Mouse (Mus musculus) midbrain, embryonic 15.5 days (tissue): Measurements from ENCODE around the gene Mtmr12. TPM values are rescaled to one million over a fixed set of nuclear protein-coding genes. Genes with fewer than 3 reads are reported as not detected.
A peak's percentile ranks its signal among the peaks of the same experiment; 100 is the strongest.

Experiments
- ATAC-seq: fragments of 200-750 bp; cut with Nextera tagmentation; replicated peaks from 2 replicates; pipeline ENCODE4 v1.8.0; 2017; ENCODE audit warnings: moderate TSS enrichment
- H3K27ac ChIP-seq: fragments of 300-500 bp; sonication (generic); 2 replicates; pipeline ENCODE4 v1.5.1; 2015; ENCODE audit warnings: mild to moderate bottlenecking, inconsistent platforms
- H3K27me3 ChIP-seq: fragments of 300-500 bp; sonication (generic); replicated peaks from 2 replicates; pipeline ENCODE4 v1.6.1; 2015; ENCODE audit warnings: inconsistent platforms
- H3K36me3 ChIP-seq: fragments of 300-500 bp; sonication (generic); replicated peaks from 2 replicates; pipeline ENCODE4 v1.6.1; 2015; ENCODE audit warnings: inconsistent platforms
- H3K4me1 ChIP-seq: fragments of 300-500 bp; sonication (generic); 2 replicates; pipeline ENCODE4 v1.6.1; 2015; ENCODE audit warnings: inconsistent platforms
- H3K4me2 ChIP-seq: fragments of 300-500 bp; sonication (generic); 2 replicates; pipeline ENCODE4 v1.6.1; 2015; ENCODE audit warnings: inconsistent platforms, mild to moderate bottlenecking, moderate library complexity
- H3K4me3 ChIP-seq: fragments of 300-500 bp; sonication (generic); 2 replicates; pipeline ENCODE4 v1.5.1; 2015; ENCODE audit warnings: mild to moderate bottlenecking, inconsistent platforms
- H3K9ac ChIP-seq: fragments of 300-500 bp; sonication (generic); 2 replicates; pipeline ENCODE4 v1.6.1; 2015; ENCODE audit warnings: mild to moderate bottlenecking, inconsistent platforms
- H3K9me3 ChIP-seq: fragments of 300-500 bp; sonication (generic); 2 replicates; pipeline ENCODE4 v1.6.1; 2016; ENCODE audit warnings: inconsistent platforms
- WGBS: fragments of 180-500 bp; shearing (Covaris S2); methylation state at CpG from one replicate; pipeline ENCODE4 v1.1.7; 2015; ENCODE audit warnings: mixed read lengths; 5-methylcytosine and 5-hydroxymethylcytosine counted together
- polyA plus RNA-seq: library from polyadenylated mRNA; unstranded; fragments of >200 nt; fragmentation: Nextera tagmentation; extraction: Ambion mirVana; gene quantifications from 2 replicates; pipeline ENCODE4 v1.2.1, GENCODE M21; 2015

Gene Mtmr12
- polyA plus RNA-seq, 1 experiment from 2014 or later: 9.6 TPM

DNA sequence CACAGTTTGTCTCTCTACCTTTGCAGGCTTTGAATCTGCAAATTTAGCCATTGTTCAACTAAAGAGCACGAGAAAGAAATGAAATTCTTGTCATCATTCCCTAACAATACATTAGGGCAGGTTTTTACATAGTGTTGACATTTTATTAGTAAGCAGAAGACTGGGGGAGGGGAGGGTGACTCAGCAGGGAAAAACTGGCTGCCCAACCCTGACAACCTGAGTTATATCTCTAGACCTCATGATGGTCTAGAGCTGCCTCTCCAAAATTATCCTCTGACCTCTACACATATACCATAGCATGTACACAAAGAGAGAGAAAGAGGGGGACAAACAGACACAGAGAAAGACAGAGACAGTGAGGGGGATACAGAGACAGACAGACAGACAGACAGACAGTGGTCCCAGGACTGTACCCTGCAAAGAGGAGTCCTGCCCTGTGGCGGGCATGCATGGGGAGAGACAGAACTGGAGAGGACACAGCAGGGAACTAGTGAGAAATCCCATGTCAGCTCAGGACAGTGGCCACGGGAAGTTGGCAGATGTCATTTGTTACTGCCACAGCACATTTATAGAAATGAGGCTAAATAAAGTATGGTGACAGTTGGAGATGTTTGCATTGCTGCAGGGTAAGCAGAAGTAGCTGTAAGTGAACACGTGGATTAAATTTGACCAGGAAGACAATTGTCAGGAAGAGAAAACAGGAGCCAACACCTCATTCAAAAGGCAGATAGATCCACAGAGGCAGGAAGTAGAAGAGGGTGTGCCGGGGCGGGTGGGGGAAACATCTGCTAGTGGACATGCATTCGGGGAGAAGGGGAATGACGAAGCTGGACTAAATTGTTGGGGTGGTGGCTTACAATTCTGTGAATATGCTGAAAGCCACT, 101.6 kb downstream of the Mtmr12 start:
- no peak for ATAC-seq
- Histone ChIP-seq H3K36me3 (no peaks in the 10 kb centered on the region), H3K9me3 (no peaks in the 10 kb centered on the region), H3K27me3 (no peaks in the 10 kb centered on the region), H3K4me1 (no peaks in the 10 kb centered on the region), H3K4me2 (no peak overlapping the region), H3K4me3 (no peak overlapping the region), H3K9ac (no peak overlapping the region), H3K27ac (no peak overlapping the region)
- 71% methylated on average over 8 of the region's 8 CpGs for WGBS

DNA sequence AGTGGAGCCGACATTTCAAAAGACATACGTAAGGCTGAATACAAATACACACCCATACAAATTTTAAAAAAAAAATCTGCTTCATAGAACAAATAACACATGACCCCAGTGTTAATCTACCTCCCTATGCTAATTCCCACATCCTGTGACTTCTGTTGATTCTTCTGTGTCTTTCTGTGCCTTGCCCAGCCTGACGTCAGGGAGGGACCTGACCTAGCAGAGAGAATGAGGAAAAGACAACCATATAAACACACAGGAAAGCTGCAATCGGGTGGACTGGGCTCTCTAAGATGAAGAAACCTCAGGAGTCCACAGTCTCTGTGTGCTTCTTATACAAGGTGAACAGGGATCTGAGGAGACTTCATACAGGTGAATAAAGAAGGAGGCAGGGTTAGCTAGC, 102.3 kb downstream of the Mtmr12 start:
- no peaks in the 10 kb centered on the region for H3K36me3 ChIP-seq
- 74% methylated on average over 4 of the region's 4 CpGs for WGBS

DNA sequence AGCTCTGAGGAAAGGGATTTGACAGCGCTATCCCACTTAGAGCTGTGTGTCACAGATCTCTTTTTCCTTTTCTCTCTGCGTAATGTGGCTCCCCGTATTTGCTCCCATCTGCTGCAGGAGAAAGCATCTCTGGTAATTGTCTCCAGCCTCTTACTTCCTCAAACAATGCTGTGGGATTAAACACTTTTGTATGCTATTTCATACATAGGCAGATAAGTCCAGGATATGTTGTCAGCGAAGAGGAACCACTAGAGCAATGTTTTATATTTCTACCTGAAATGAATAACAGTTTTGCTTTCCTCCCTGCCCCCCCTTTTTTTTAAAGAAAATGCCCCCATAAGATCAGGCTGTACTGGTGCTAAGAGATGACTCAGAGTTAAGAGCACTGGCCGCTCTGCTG, 103.7 kb downstream of the Mtmr12 start:
- no peaks in the 10 kb centered on the region for H3K27me3 ChIP-seq
- WGBS: 83% methylated on average over 5 of the region's 5 CpGs
- H3K9me3 ChIP-seq: no peaks in the 10 kb centered on the region
- H3K9ac ChIP-seq: no peak overlapping the region
- H3K4me1 ChIP-seq: no peaks in the 10 kb centered on the region
- H3K36me3 ChIP-seq: no peaks in the 10 kb centered on the region
- no peak overlapping the region for H3K4me3 ChIP-seq
- H3K4me2 ChIP-seq: no peak overlapping the region
- H3K27ac ChIP-seq: no peak overlapping the region
- no peak for ATAC-seq

More for the DNA sequence above, 102.3 kb downstream of the Mtmr12 start:
- no peak for ATAC-seq
- Histone ChIP-seq H3K27me3 (no peaks in the 10 kb centered on the region), H3K4me1 (no peaks in the 10 kb centered on the region), H3K27ac (no peak overlapping the region), H3K9me3 (no peaks in the 10 kb centered on the region), H3K9ac (no peak overlapping the region), H3K4me2 (no peak overlapping the region), H3K4me3 (no peak overlapping the region)

DNA sequence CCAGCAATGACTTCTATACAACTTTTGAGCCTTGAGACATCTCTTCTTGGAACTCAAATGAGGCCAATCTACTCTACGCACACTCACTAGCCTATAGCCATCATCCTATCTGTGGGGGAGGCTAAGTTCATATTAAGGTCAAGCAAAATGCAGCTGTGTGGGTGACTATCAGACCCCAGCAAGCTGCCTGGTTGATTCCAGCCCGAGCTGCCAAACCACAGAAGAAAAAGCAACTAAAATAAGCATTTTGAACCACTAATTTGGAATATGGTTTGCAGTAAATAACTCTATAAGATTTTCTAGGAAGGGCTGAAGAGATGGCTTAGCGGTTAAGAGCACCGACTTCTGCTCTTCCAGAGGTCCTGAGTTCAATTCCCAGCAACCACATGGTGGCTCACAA, 105.8 kb downstream of the Mtmr12 start:
- Histone ChIP-seq H3K9ac (no peak overlapping the region), H3K27me3 (no peaks in the 10 kb centered on the region)
- WGBS: 88% methylated on average over 4 of the region's 4 CpGs

DNA sequence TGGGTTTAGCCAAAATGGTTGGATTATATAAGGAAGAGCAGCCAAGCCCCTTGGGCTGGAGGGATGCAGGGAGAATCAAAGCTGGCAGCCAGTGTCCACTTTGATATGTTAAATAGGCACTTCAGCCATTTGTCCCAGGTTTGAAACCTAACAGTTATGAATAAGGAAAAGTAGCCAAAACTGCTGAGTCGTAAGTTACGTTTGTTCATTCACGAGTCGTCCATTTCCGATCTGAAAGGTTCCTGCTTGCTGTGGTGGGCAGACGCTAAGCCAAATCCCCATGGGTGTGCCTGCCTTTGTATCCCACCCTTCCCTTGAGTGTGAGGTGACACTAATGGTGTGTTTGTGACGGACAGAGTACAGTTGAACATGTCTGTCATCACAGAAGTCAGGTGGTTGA, 106.6 kb downstream of the Mtmr12 start:
- no peak overlapping the region for H3K9ac ChIP-seq
- H3K36me3 ChIP-seq: no peaks in the 10 kb centered on the region
- no peak overlapping the region for H3K27ac ChIP-seq
- H3K9me3 ChIP-seq: no peaks in the 10 kb centered on the region
- H3K4me1 ChIP-seq: no peaks in the 10 kb centered on the region
- no peak overlapping the region for H3K4me3 ChIP-seq
- no peak overlapping the region for H3K4me2 ChIP-seq
- WGBS: 86% methylated on average over 7 of the region's 7 CpGs
- no peak for ATAC-seq
- no peaks in the 10 kb centered on the region for H3K27me3 ChIP-seq

More for the DNA sequence above, 105.8 kb downstream of the Mtmr12 start:
- Histone ChIP-seq H3K4me3 (no peak overlapping the region), H3K4me1 (no peaks in the 10 kb centered on the region), H3K4me2 (no peak overlapping the region), H3K27ac (no peak overlapping the region), H3K9me3 (no peaks in the 10 kb centered on the region), H3K36me3 (no peaks in the 10 kb centered on the region)
- no peak for ATAC-seq

DNA sequence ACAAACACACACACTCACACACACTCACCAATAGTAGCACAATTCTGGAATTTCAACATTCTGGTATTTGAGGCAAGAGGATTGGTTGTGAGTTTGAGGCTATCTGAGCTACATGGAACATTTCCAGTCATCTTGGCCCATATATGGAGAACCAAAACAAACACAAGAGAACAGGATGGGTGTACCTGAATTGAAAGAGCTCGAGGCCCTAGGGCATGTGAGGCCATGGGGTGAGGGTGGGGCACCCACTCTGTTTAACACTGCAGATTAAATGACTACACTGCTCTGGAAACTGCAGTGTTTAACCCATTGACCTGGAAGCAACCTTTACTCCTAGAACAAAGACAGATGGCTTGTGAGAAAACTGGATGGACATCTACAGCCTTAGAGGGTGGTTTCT, 108.4 kb downstream of the Mtmr12 start:
- no peaks in the 10 kb centered on the region for H3K4me1 ChIP-seq
- H3K4me3 ChIP-seq: no peak overlapping the region
- no peak overlapping the region for H3K9ac ChIP-seq
- no peak overlapping the region for H3K4me2 ChIP-seq
- no peak for ATAC-seq
- no peaks in the 10 kb centered on the region for H3K9me3 ChIP-seq
- no peaks in the 10 kb centered on the region for H3K36me3 ChIP-seq
- 36% methylated on average over 1 of the region's 1 CpGs for WGBS
- H3K27ac ChIP-seq: no peak overlapping the region
- no peaks in the 10 kb centered on the region for H3K27me3 ChIP-seq

DNA sequence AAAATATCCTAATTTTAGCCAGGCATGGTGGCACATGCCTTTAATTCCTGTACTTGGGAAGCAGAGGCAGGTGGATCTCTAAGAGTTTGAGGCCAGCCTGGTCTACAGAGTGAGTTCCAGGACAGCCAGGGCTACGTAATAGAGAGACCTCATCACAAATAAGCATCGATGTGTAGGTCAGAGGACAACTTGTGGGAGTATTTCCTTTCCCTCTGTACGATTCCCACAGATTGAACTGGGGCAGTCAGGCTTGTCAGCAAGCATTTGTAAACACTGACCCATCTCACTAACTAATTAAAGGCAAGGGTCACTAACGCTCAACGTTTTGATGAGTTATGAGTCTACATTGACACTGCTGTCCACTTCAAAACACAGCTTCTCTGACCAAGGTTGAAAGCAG, 109.8 kb downstream of the Mtmr12 start:
- H3K36me3 ChIP-seq: no peaks in the 10 kb centered on the region
- no peak overlapping the region for H3K4me2 ChIP-seq
- 0 out of 2 replicates have a peak, but pooled peaks cover 4% of the 10 kb centered on the region for H3K27me3 ChIP-seq
- H3K4me3 ChIP-seq: no peak overlapping the region
- 84% methylated on average over 5 of the region's 5 CpGs for WGBS
- no peaks in the 10 kb centered on the region for H3K9me3 ChIP-seq
- ATAC-seq: no peak
- H3K27ac ChIP-seq: no peak overlapping the region
- H3K9ac ChIP-seq: no peak overlapping the region
- H3K4me1 ChIP-seq: no peaks in the 10 kb centered on the region

DNA sequence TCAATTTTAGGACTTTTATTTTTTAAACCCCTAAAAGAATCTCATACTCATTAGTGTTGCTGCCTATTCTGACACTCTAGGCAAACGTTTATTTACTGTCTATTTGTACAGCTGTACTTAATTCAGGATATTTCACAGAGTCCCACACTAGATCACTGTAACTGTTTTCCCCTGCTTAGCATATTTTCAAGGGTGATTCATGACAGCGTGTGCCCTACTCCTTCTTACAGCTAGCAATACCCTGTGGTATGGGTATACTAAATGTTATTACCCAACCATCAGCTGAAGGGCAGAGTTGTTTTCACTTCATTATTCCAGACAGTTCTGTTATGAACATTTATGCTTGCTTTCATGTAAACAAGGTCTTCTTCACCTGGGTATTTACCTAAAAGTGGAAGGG, 111.2 kb downstream of the Mtmr12 start:
- H3K9ac ChIP-seq: no peak overlapping the region
- no peaks in the 10 kb centered on the region for H3K36me3 ChIP-seq
- peaks cover 4% of the 10 kb centered on the region; the same call in 1 of the 2 replicates for H3K4me1 ChIP-seq
- no peak overlapping the region for H3K27ac ChIP-seq
- peaks cover 4% of the 10 kb centered on the region; the same call in 1 of the 2 replicates for H3K27me3 ChIP-seq
- no peak for ATAC-seq
- H3K4me3 ChIP-seq: no peak overlapping the region
- 78% methylated on average over 2 of the region's 2 CpGs for WGBS
- H3K9me3 ChIP-seq: no peaks in the 10 kb centered on the region
- H3K4me2 ChIP-seq: no peak overlapping the region

DNA sequence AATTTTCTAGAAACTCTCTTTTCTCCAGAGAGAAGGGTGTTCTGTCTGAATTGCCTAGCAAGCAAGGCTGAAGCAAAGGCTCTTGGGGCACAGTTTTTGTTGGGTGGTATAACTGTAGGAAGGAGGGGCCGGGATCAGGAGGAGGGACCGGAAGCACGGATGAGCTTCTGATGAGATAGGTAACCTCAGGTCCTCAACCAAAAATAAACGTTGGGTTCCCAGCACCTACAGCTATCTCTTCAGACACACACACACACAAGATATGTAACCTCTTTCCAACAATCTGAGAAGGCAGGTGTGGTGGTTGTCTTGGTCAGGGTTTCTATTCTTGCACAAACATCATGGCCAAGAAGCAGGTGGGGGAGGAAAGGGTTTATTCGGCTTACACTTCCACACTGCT, 112.5 kb downstream of the Mtmr12 start:
- WGBS: 90% methylated on average over 5 of the region's 5 CpGs

DNA sequence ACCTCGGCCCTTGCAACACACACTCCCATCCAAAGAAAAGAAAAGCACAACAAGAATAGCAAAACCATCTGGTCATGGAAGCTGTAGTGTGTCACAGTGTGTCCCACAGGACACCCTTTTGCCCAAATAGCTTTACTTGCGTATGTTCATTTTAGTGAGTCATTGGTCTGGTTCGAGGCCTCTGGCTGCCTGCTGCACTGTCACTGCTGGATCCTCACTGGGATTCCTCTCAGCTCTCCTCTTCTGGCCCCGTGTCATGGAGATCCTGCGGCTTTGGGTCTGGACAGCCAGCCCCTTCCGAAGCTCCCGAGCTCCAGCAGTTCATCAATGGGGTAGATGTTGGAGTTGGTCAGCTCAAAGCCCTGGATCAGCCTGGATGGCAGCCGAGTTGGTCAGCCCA, 113.6 kb downstream of the Mtmr12 start:
- Histone ChIP-seq H3K27me3 (peaks cover 4% of the 10 kb centered on the region; the same call in 1 of the 2 replicates), H3K9me3 (no peaks in the 10 kb centered on the region), H3K4me3 (no peak overlapping the region), H3K4me2 (no peak overlapping the region), H3K9ac (no peak overlapping the region), H3K36me3 (no peaks in the 10 kb centered on the region), H3K27ac (no peak overlapping the region), H3K4me1 (peaks cover 15% of the 10 kb centered on the region)
- no peak for ATAC-seq
- WGBS: 82% methylated on average over 8 of the region's 8 CpGs

More for the DNA sequence above, 112.5 kb downstream of the Mtmr12 start:
- Histone ChIP-seq H3K27ac (no peak overlapping the region), H3K9ac (no peak overlapping the region), H3K4me3 (no peak overlapping the region), H3K27me3 (peaks cover 4% of the 10 kb centered on the region; the same call in 1 of the 2 replicates), H3K36me3 (no peaks in the 10 kb centered on the region), H3K9me3 (no peaks in the 10 kb centered on the region), H3K4me2 (no peak overlapping the region), H3K4me1 (peaks cover 5% of the 10 kb centered on the region; the same call in 1 of the 2 replicates)
- no peak for ATAC-seq

DNA sequence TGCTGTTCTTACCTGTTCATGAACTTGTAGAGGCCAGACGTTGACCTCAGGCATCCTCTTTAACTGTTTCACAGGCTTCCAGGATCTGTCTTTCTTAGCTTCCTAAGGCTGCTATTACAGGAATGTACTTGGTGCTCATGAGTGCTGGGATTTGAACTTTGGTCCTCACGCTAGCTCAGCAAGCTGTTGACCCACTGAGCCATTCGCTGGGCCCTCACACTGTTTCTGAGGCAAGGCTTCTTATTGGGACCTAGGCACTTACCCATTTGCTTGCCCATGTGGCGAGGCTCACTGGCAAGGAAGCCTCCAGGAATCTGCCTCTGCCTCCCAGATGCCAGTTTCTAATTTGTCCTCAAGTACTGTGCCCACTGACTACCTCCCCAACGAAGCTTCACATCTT, 115.1 kb downstream of the Mtmr12 start:
- Histone ChIP-seq H3K9ac (no peak overlapping the region), H3K4me3 (no peak overlapping the region), H3K4me2 (no peak overlapping the region), H3K27ac (no peak overlapping the region), H3K4me1 (peaks cover 25% of the 10 kb centered on the region), H3K36me3 (no peaks in the 10 kb centered on the region), H3K27me3 (peaks cover 4% of the 10 kb centered on the region; the same call in 1 of the 2 replicates), H3K9me3 (no peaks in the 10 kb centered on the region)
- no peak for ATAC-seq
- WGBS: 39% methylated on average over 5 of the region's 5 CpGs

DNA sequence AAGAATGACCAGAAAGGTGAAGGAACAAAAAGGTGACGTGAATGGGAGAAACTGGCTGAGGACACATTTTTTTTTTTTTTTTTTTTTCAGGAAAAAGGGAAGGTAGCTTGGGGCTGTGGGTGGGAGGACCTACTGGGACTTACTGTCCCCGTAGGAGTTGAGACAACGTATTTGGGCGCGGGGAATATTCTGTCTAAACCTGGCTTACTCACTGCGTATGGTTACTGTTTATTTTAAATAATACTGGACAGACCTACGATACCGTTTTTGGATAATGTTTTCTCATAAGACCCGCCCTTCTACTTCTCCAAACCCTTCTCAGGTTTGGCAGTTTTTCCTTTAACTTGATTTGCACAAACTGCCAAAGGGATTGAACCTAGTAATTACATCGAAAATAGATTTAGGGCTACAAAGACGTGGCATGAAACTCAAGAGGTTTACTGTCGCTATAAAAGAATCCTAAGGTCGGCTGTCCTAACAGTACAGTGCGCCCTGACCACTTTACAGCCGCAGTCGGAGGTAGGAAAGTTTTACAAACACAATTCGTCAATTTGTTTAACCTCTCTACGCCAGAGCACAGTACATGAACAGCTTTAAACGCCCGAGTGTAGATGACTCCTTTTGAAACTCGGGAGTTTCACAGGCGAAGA, 115.7 kb downstream of the Mtmr12 start:
- peak overlapping the region; percentile 92 for H3K9ac ChIP-seq
- peak overlapping the region; percentile 78 for H3K4me2 ChIP-seq
- H3K27ac ChIP-seq: peak overlapping the region; percentile 96
- ATAC-seq: no peak; the same call in 1 of the 2 replicates
- H3K4me3 ChIP-seq: peak overlapping the region; percentile 91
- no peaks in the 10 kb centered on the region for H3K9me3 ChIP-seq
- no peaks in the 10 kb centered on the region for H3K36me3 ChIP-seq
- H3K4me1 ChIP-seq: peaks cover 27% of the 10 kb centered on the region
- 6% methylated on average over 22 of the region's 22 CpGs for WGBS
- H3K27me3 ChIP-seq: peaks cover 4% of the 10 kb centered on the region; the same call in 1 of the 2 replicates
